Mouse (Mus musculus): Measurements from ENCODE around the gene Frat1. TPM values are rescaled to one million over a fixed set of nuclear protein-coding genes. Genes with fewer than 3 reads are reported as not detected.

Gene Frat1
- total and polyA plus RNA-seq, 2 experiments from 2014 or later: 26.6 to 27.0 TPM

DNA sequence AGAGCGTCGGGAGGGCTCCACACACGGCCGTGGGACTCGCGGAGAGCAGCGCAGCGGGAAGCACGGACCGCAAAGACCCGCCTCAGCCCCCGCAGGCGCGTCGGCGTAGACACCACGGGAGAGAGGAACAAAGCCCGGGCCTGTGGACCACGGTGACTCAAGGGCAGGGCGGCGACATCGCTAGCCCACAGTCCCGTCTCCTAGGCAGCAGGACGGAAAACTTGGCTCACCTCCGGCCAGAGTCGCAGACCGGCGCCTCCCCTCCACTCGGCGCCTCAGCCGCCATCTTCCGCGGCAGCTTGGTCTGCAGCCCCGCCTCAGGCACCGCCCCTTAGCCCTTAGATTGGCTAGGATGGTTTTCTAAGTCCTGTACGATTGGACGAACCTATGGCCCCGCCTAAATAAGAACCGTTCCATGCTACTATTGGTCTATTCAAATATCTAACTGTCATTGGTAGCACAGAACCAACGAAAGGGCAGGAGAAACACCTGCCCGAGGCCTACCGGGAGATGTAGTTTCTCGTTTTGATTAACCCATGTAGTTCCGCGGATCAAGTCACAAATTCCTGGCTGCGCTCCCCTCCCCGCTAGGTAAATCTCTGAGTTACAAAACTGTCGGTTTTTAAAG is 27.9 kb upstream of the Frat1 start, which contains the start of gene Arhgap19:
Gene Arhgap19, minus strand, starts transcription at position 306 of the 628 bp plus-strand sequence.
- H3K36me3 ChIP-seq (ENCODE audit: insufficient read depth, low read length): no peaks in the 10 kb centered on the region
- peak within 1 kb of the TSS; percentile 94 for H3K4me2 ChIP-seq (ENCODE audit: low read depth, low read length)
- no peaks in the 10 kb centered on the region for H3K4me1 ChIP-seq (ENCODE audit: insufficient read depth, low read length)
- 2% methylated on average over 47 of the region's 48 CpGs for WGBS
- H3K27ac ChIP-seq: peak within 1 kb of the TSS; percentile 58; the same call in 1 of the 2 replicates
- H3K9me3 ChIP-seq (ENCODE audit: low read length): no peaks in the 10 kb centered on the region
- H3K27me3 ChIP-seq (ENCODE audit: insufficient read depth, low read length): no peaks in the 10 kb centered on the region
- H3K4me3 ChIP-seq (ENCODE audit: low read length): peak within 1 kb of the TSS; percentile 88
- peak; percentile 97 for DNase-seq (ENCODE audit: low spot score)
- TF ChIP-seq CTCF (IDR thresholded peaks at IDR 0.05; ENCODE audit: low read depth): no peak
- H3K9ac ChIP-seq (replicated peaks; ENCODE audit: low read length): peak within 1 kb of the TSS; percentile 63
- ATAC-seq: peak; percentile 100

DNA sequence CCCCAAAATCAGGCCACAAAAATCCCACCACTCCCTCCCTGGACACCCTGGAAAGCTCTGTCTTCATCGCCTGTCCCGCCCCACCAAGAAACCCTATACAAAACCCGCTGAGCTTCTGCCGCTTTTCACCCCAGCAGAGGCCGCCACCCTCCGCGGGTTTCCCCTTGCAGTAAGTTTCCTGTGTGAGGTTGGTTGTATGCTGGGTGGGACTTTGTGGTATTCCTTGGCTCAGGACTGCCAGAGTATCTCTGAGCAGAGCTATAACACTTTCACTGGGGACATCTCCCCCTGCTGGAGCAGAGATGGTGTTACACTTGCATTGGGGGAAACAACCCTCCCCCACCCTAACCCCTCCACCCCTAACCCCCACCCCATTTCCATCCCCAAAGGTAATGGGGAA is 26.4 kb upstream of the Frat1 start:
- DNase-seq (ENCODE audit: low spot score) (peak; percentile 31), ATAC-seq (no peak)
- Histone ChIP-seq H3K27ac (no peak overlapping the region), H3K27me3 (ENCODE audit: insufficient read depth, low read length) (no peaks in the 10 kb centered on the region), H3K4me1 (ENCODE audit: insufficient read depth, low read length) (no peaks in the 10 kb centered on the region), H3K4me3 (ENCODE audit: low read length) (no peak overlapping the region), H3K9me3 (ENCODE audit: low read length) (no peaks in the 10 kb centered on the region), H3K9ac (replicated peaks; ENCODE audit: low read length) (no peak overlapping the region), H3K36me3 (ENCODE audit: insufficient read depth, low read length) (no peaks in the 10 kb centered on the region), H3K4me2 (ENCODE audit: low read depth, low read length) (no peak overlapping the region)
- 48% methylated on average over 7 of the region's 7 CpGs for WGBS
- TF ChIP-seq CTCF (IDR thresholded peaks at IDR 0.05; ENCODE audit: low read depth): peak; percentile 49

DNA sequence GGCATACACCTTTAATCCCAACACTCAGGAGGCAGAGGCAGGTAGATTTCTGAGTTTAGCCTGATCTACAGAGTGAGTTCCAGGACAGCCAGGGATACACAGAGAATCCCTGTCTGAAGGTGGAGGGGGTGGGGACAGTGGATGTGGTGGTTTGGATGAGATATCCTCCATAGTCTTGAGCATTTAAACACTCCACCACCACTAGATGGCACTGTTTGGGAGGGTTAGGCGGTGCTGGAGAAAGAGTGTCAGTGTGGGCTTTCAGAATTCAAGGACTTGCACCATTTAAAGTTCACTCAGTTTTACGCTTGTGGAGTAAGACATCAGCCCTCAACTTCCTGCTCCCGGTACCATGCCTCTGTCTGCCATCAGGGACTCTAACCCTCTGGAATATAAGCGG is 23.9 kb upstream of the Frat1 start:
- H3K36me3 ChIP-seq (ENCODE audit: insufficient read depth, low read length): no peaks in the 10 kb centered on the region
- H3K4me3 ChIP-seq (ENCODE audit: low read length): no peak overlapping the region
- no peak for ATAC-seq
- no peak overlapping the region for H3K4me2 ChIP-seq (ENCODE audit: low read depth, low read length)
- no peak overlapping the region for H3K9ac ChIP-seq (replicated peaks; ENCODE audit: low read length)
- no peaks in the 10 kb centered on the region for H3K4me1 ChIP-seq (ENCODE audit: insufficient read depth, low read length)
- no peaks in the 10 kb centered on the region for H3K9me3 ChIP-seq (ENCODE audit: low read length)
- peak; percentile 31; the same call in 1 of the 2 replicates for TF ChIP-seq CTCF (IDR thresholded peaks at IDR 0.05; ENCODE audit: low read depth)
- no peaks in the 10 kb centered on the region for H3K27me3 ChIP-seq (ENCODE audit: insufficient read depth, low read length)
- WGBS: 93% methylated on average over 4 of the region's 4 CpGs
- H3K27ac ChIP-seq: no peak overlapping the region
- DNase-seq (ENCODE audit: low spot score): no peak

DNA sequence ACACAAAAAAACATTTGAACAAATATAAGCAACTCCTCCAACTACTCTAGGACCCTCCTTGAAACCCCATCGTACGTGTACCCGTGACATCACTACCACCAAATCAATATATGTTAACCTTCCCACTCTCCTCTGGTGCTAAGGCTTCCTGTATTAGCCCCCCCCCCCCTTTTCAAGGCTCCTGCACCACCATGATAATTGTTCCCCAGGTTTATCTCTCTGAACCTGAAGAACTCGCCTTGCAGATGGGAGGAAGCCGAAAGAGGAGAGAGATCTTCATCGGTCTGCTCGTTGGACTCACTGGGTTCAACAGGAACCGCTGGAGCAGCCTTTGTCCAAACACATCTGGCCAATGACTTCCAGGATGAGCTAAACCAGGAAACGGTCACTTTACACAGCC is 22.3 kb upstream of the Frat1 start:
- Histone ChIP-seq H3K27ac (no peak overlapping the region), H3K4me1 (ENCODE audit: insufficient read depth, low read length) (no peaks in the 10 kb centered on the region), H3K4me3 (ENCODE audit: low read length) (no peak overlapping the region), H3K36me3 (ENCODE audit: insufficient read depth, low read length) (no peaks in the 10 kb centered on the region), H3K9me3 (ENCODE audit: low read length) (no peaks in the 10 kb centered on the region), H3K9ac (replicated peaks; ENCODE audit: low read length) (no peak overlapping the region), H3K27me3 (ENCODE audit: insufficient read depth, low read length) (no peaks in the 10 kb centered on the region), H3K4me2 (ENCODE audit: low read depth, low read length) (no peak overlapping the region)
- ATAC-seq (no peak), DNase-seq (ENCODE audit: low spot score) (no peak)
- 88% methylated on average over 9 of the region's 9 CpGs for WGBS
- no peak for TF ChIP-seq CTCF (IDR thresholded peaks at IDR 0.05; ENCODE audit: low read depth)

DNA sequence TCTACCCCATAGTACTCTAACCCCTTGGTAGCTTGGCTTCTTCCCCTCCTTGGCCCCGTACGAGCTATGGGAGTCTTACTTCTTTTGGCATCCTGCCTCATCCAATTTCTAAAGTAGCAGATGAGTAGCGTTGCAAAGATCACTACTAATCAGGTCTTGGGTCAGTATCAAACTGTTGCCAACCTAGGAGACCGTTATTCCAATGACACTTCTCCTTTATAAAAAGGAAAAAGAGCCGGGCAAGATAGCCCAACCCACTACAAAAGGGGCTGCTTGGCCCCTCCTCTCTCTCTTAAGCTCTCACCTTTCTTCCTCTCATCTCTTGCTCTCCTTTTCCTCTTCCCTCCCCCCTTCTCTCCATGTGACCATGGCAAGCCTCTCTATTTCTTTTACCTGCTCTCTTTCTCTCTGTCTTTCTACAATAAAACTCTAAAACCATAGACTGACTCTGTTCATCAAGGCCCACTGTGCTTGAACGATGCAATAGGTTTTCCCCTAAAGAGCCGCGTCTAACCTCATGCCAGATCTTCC is 21.6 kb upstream of the Frat1 start:
- no peak overlapping the region for H3K9ac ChIP-seq (replicated peaks; ENCODE audit: low read length)
- H3K9me3 ChIP-seq (ENCODE audit: low read length): no peaks in the 10 kb centered on the region
- no peak for TF ChIP-seq CTCF (IDR thresholded peaks at IDR 0.05; ENCODE audit: low read depth)
- H3K4me1 ChIP-seq (ENCODE audit: insufficient read depth, low read length): no peaks in the 10 kb centered on the region
- no peaks in the 10 kb centered on the region for H3K27me3 ChIP-seq (ENCODE audit: insufficient read depth, low read length)
- no peak overlapping the region for H3K4me3 ChIP-seq (ENCODE audit: low read length)
- no peaks in the 10 kb centered on the region for H3K36me3 ChIP-seq (ENCODE audit: insufficient read depth, low read length)
- DNase-seq (ENCODE audit: low spot score) (no peak), ATAC-seq (no peak)
- H3K27ac ChIP-seq: no peak overlapping the region
- no peak overlapping the region for H3K4me2 ChIP-seq (ENCODE audit: low read depth, low read length)
- WGBS: 77% methylated on average over 8 of the region's 8 CpGs

DNA sequence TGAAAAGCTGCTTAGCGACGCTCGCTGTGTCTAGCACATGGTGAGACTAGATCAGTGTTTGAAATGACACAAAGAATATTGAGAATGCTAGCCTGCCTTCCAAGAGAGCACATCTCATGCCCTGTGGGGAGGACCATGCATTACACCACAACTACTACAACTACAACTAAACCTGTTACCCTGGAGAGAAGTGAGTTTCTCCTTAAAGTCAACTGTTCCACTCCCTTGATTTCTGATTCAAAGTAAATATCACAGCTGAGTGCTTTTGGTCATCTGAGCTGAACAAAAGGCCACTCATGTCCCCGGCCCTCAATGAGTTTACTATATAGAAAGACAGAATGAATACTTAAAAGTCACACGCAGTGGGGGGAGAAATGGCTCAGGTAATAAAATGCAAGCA is 19.7 kb upstream of the Frat1 start:
- WGBS: 64% methylated on average over 5 of the region's 5 CpGs
- ATAC-seq (no peak), DNase-seq (ENCODE audit: low spot score) (no peak)
- Histone ChIP-seq H3K9ac (replicated peaks; ENCODE audit: low read length) (no peak overlapping the region), H3K4me1 (ENCODE audit: insufficient read depth, low read length) (no peaks in the 10 kb centered on the region), H3K4me2 (ENCODE audit: low read depth, low read length) (no peak overlapping the region), H3K27me3 (ENCODE audit: insufficient read depth, low read length) (no peaks in the 10 kb centered on the region), H3K27ac (no peak overlapping the region), H3K4me3 (ENCODE audit: low read length) (no peak overlapping the region), H3K36me3 (ENCODE audit: insufficient read depth, low read length) (no peaks in the 10 kb centered on the region), H3K9me3 (ENCODE audit: low read length) (no peaks in the 10 kb centered on the region)
- TF ChIP-seq CTCF (IDR thresholded peaks at IDR 0.05; ENCODE audit: low read depth): no peak

DNA sequence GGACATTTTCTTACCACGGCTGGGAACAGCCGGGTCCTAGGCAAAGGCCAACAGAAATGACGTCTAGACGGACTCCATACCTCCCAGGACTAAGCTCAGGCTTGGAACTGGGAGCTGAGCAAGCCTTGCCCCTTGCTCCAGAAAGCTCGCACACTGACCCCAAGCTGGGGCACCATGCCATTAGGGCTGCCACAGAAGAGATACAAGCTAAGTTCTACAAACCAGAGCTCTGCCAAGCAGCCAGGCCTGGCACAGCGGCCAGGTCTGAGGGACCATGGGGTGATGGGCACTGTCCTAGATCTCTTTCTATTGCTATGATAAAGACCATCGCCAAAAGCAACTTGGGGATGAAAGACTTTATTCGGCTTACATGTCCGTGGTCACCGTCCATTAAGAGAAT is 17.2 kb upstream of the Frat1 start:
- H3K4me1 ChIP-seq (ENCODE audit: insufficient read depth, low read length): no peaks in the 10 kb centered on the region
- H3K4me3 ChIP-seq (ENCODE audit: low read length): no peak overlapping the region
- H3K27ac ChIP-seq: no peak overlapping the region
- no peak for ATAC-seq
- H3K36me3 ChIP-seq (ENCODE audit: insufficient read depth, low read length): no peaks in the 10 kb centered on the region
- no peaks in the 10 kb centered on the region for H3K9me3 ChIP-seq (ENCODE audit: low read length)
- no peak for DNase-seq (ENCODE audit: low spot score)
- no peak overlapping the region for H3K9ac ChIP-seq (replicated peaks; ENCODE audit: low read length)
- 90% methylated on average over 10 of the region's 10 CpGs for whole genome bisulfite sequencing
- no peaks in the 10 kb centered on the region for H3K27me3 ChIP-seq (ENCODE audit: insufficient read depth, low read length)
- no peak overlapping the region for H3K4me2 ChIP-seq (ENCODE audit: low read depth, low read length)
- TF ChIP-seq CTCF (IDR thresholded peaks at IDR 0.05; ENCODE audit: low read depth): no peak
